Mouse (Mus musculus) embryonic facial prominence, embryonic 14.5 days (tissue): ENCODE results near the gene Donson. TPM values are rescaled to one million over a fixed set of nuclear protein-coding genes. Genes with fewer than 3 reads are reported as not detected.
A peak's percentile ranks its signal among the peaks of the same experiment; 100 is the strongest.

Source experiments
- ATAC-seq: fragments of 200-750 bp; cut with Nextera tagmentation; 2 replicates; pipeline ENCODE4 v1.8.0; 2017; ENCODE audit warnings: low read depth, moderate number of reproducible peaks, moderate TSS enrichment
- DNase-seq: peaks from one replicate; pipeline ENCODE4 v3.0.0-alpha.2; 2015; ENCODE audit warnings: low spot score
- H3K27ac ChIP-seq: fragments of 300-500 bp; sonication (generic); replicated peaks from 2 replicates; pipeline ENCODE4 v1.5.1; 2014; ENCODE audit warnings: low read depth, mild to moderate bottlenecking, low read length, moderate library complexity
- H3K27me3 ChIP-seq: fragments of 300-500 bp; sonication (generic); replicated peaks from 2 replicates; pipeline ENCODE4 v1.6.1; 2014; ENCODE audit warnings: low read length; ENCODE audit not compliant: control insufficient read depth, insufficient read depth
- H3K36me3 ChIP-seq: fragments of 300-500 bp; sonication (generic); 2 replicates; pipeline ENCODE4 v1.6.1; 2014; ENCODE audit warnings: low read length, mixed read lengths; ENCODE audit not compliant: control insufficient read depth, insufficient read depth
- H3K4me1 ChIP-seq: fragments of 300-500 bp; sonication (generic); 2 replicates; pipeline ENCODE4 v1.6.1; 2014; ENCODE audit warnings: antibody characterized with exemption, low read length; ENCODE audit not compliant: control insufficient read depth, insufficient read depth
- H3K4me2 ChIP-seq: fragments of 300-500 bp; sonication (generic); 2 replicates; pipeline ENCODE4 v1.6.1; 2014; ENCODE audit warnings: low read depth, mild to moderate bottlenecking, low read length, moderate library complexity, mixed read lengths
- H3K4me3 ChIP-seq: fragments of 300-500 bp; sonication (generic); 2 replicates; pipeline ENCODE4 v1.5.1; 2014; ENCODE audit warnings: low read depth, mild to moderate bottlenecking, low read length
- H3K9ac ChIP-seq: fragments of 300-500 bp; sonication (generic); 2 replicates; pipeline ENCODE4 v1.6.1; 2014; ENCODE audit warnings: low read depth, mild to moderate bottlenecking, low read length, moderate library complexity, mixed read lengths
- H3K9me3 ChIP-seq: fragments of 300-500 bp; sonication (generic); 2 replicates; pipeline ENCODE4 v1.6.1; 2016; ENCODE audit warnings: low read length; ENCODE audit not compliant: control insufficient read depth
- WGBS: fragments of 180-500 bp; shearing (Covaris S2); extraction: QIAGEN DNeasy Blood & Tissue Kit; methylation state at CpG from one replicate; pipeline ENCODE4 v1.1.7; 2014; 5-methylcytosine and 5-hydroxymethylcytosine counted together
- polyA plus RNA-seq: library from polyadenylated mRNA; unstranded; fragments of >200 nt; fragmentation: Nextera tagmentation; extraction: Ambion mirVana; gene quantifications from 2 replicates; pipeline ENCODE4 v1.2.1, GENCODE M21; 2014

Donson gene
- polyA plus RNA-seq, 1 experiment from 2014 or later = 17.8 TPM

DNA sequence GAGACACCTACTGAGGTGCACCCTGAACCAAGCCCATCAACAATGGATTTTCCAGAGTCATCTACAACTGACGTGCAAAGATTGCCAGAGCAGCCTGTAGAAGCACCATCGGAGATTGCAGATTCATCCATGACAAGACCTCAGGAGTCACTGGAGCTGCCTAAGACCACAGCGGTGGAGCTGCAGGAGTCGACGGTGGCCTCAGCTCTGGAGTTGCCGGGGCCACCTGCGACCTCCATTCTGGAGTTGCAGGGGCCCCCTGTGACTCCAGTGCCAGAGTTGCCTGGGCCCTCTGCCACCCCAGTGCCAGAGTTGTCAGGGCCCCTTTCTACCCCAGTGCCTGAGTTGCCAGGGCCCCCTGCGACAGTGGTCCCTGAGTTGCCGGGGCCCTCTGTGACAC lies 33.3 kb downstream of the Donson start:
- Histone ChIP-seq H3K4me3 (no peak overlapping the region), H3K9me3 (peaks cover 9% of the 10 kb centered on the region; the same call in 1 of the 2 replicates), H3K36me3 (peaks cover 89% of the 10 kb centered on the region), H3K27me3 (no peaks in the 10 kb centered on the region), H3K4me1 (no peaks in the 10 kb centered on the region; the same call in 1 of the 2 replicates), H3K4me2 (no peak overlapping the region), H3K27ac (no peak overlapping the region), H3K9ac (no peak overlapping the region)
- 93% methylated on average over 9 of the region's 9 CpGs for WGBS
- no peak for DNase-seq
- ATAC-seq = no peak

DNA sequence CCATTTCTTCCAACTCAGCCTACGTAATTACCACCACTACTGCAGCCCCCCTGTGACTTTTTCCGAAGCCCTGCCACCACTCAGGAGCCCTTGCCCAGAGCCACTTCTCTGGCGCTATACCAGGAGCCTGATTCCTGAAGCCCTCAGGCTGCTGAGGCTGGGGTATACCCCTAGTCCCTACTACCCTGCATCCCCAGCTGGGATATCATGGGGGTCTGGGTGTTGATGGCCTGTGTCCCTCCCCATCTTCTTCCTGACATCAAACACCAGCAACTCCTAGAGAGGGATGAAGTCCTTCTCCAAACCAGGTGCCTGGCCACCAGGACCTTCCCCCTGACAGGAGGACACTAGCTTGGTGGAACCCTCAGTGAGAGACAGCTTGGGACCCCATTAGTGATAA lies 36.4 kb downstream of the Donson start:
- H3K36me3 ChIP-seq = peaks cover 58% of the 10 kb centered on the region
- no peak for ATAC-seq
- WGBS = 95% methylated on average over 3 of the region's 3 CpGs

GRCm38 (mm10) chr16:91649781-91650180 lies 38.8 kb downstream of the Donson start:
- Histone ChIP-seq H3K9me3 (no peaks in the 10 kb centered on the region), H3K9ac (no peak overlapping the region), H3K4me1 (peaks cover 4% of the 10 kb centered on the region), H3K4me2 (peak overlapping the region; percentile 23; the same call in 1 of the 2 replicates), H3K36me3 (peaks cover 34% of the 10 kb centered on the region), H3K27me3 (no peaks in the 10 kb centered on the region), H3K4me3 (no peak overlapping the region), H3K27ac (no peak overlapping the region)
- ATAC-seq (no peak), DNase-seq (no peak)

More for the DNA sequence above, 36.4 kb downstream of the Donson start:
- no peak overlapping the region for H3K9ac ChIP-seq
- H3K4me1 ChIP-seq = peaks cover 4% of the 10 kb centered on the region
- no peak overlapping the region for H3K4me2 ChIP-seq
- no peak overlapping the region for H3K27ac ChIP-seq
- H3K9me3 ChIP-seq = no peaks in the 10 kb centered on the region
- H3K27me3 ChIP-seq = no peaks in the 10 kb centered on the region
- DNase-seq = no peak
- H3K4me3 ChIP-seq = no peak overlapping the region

DNA sequence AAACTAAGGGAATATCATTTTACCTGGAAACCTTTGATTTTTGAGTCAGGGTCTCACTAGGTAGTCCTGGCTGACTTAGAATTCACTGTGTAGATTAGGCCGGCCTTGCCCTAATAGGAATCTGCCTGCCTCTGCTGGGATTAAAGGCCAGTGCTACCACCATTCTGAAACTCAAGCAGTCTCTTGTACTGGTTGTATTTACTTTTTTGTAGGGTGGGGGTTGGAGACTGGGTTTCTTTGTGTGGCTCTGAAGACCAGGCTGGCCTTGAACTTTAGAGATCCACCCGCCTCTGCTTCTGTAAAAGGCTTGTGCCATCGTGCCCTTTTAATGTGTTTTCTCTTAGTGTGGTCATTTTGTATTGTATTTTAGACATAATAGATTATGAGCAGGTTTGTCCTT lies 39.3 kb downstream of the Donson start:
- peak overlapping the region; percentile 25; the same call in 1 of the 2 replicates for H3K9ac ChIP-seq

GRCm38 (mm10) chr16:91648220-91648550 lies 40.4 kb downstream of the Donson start:
- peak; percentile 69 for ATAC-seq
- H3K9ac ChIP-seq = peak overlapping the region; percentile 89
- WGBS = under 1% methylated on average over 25 of the region's 25 CpGs

More for the DNA sequence above, 39.3 kb downstream of the Donson start:
- H3K9me3 ChIP-seq = no peaks in the 10 kb centered on the region
- peaks cover 4% of the 10 kb centered on the region for H3K4me1 ChIP-seq
- 60% methylated on average over 3 of the region's 3 CpGs for WGBS
- H3K36me3 ChIP-seq = peaks cover 29% of the 10 kb centered on the region
- H3K4me3 ChIP-seq = peak overlapping the region; percentile 77
- H3K4me2 ChIP-seq = peak overlapping the region; percentile 70
- H3K27ac ChIP-seq = no peak overlapping the region
- no peaks in the 10 kb centered on the region for H3K27me3 ChIP-seq
- DNase-seq = no peak
- ATAC-seq = no peak

GRCm38 (mm10) chr16:91647461-91648219 lies 40.9 kb downstream of the Donson start, which contains the start of gene Son:
Son (plus strand) TSS chr16:91647506.
- WGBS = under 1% methylated on average over 62 of the region's 70 CpGs
- H3K36me3 ChIP-seq = peaks cover 25% of the 10 kb centered on the region
- H3K27me3 ChIP-seq = no peaks in the 10 kb centered on the region
- peak within 1 kb of the TSS; percentile 76 for H3K4me2 ChIP-seq
- DNase-seq (peak; percentile 99), ATAC-seq (peak; percentile 96)
- peak within 1 kb of the TSS; percentile 97 for H3K27ac ChIP-seq
- H3K4me1 ChIP-seq = peaks cover 4% of the 10 kb centered on the region
- H3K4me3 ChIP-seq = peak within 1 kb of the TSS; percentile 77
- peak within 1 kb of the TSS; percentile 89 for H3K9ac ChIP-seq
- no peaks in the 10 kb centered on the region for H3K9me3 ChIP-seq

More at GRCm38 (mm10) chr16:91648220-91648550, 40.4 kb downstream of the Donson start:
- Histone ChIP-seq H3K36me3 (peaks cover 22% of the 10 kb centered on the region), H3K4me2 (peak overlapping the region; percentile 70), H3K9me3 (no peaks in the 10 kb centered on the region), H3K27me3 (no peaks in the 10 kb centered on the region), H3K27ac (peak overlapping the region; percentile 97), H3K4me1 (peaks cover 4% of the 10 kb centered on the region), H3K4me3 (peak overlapping the region; percentile 77)
- DNase-seq = peak; percentile 73

DNA sequence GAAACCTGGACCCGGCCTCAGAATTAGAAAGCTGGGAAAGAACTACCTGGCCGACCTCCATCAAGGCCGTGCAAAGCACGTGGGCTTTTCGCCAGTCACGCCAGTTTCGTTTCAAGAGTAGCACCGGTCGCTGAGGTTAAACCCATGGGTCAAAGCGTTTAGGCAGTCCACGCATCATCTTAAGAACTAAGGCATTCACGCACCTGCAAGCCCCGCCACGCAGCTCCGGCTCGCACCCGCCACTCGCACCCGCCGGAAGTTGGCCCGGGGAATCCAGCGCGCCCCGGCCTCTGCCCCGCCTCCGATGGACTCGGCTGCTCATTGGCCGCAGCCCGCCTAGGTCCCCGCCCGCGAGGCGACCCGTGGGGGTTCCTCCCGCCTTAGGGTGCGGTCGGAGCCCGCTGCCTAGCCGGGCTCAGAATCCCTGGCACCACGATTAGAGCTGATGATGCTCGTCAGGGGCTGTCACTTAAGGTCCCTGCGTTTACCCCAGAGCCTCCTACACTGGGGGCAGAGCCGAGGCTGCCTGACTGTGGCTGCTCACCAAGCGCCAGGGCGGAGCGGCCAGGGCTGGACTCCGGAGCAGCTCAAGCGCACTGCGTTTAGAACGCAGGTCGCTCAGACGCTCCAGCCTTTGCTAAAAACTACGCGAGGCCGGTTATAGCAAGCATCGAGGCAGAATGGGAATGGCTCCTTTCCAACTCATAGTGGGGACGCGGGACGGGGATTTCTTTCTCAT lies 41.7 kb downstream of the Donson start, which contains the start of gene Gart:
Gene Gart, minus strand, starts transcription at position 272 of the 739 bp plus-strand sequence.
- H3K9me3 ChIP-seq = no peaks in the 10 kb centered on the region
- H3K27ac ChIP-seq = peak within 1 kb of the TSS; percentile 97
- peak within 1 kb of the TSS; percentile 77 for H3K4me3 ChIP-seq
- no peaks in the 10 kb centered on the region for H3K27me3 ChIP-seq
- peak within 1 kb of the TSS; percentile 76 for H3K4me2 ChIP-seq
- peaks cover 25% of the 10 kb centered on the region for H3K36me3 ChIP-seq
- peak; percentile 97 for DNase-seq
- under 1% methylated on average over 37 of the region's 59 CpGs for WGBS
- ATAC-seq = peak; percentile 91
- peaks cover 4% of the 10 kb centered on the region for H3K4me1 ChIP-seq
- peak within 1 kb of the TSS; percentile 89 for H3K9ac ChIP-seq

- Histone ChIP-seq H3K4me1 (peaks cover 4% of the 10 kb centered on the region), H3K27ac (peak overlapping the region; percentile 97), H3K27me3 (no peaks in the 10 kb centered on the region), H3K9me3 (no peaks in the 10 kb centered on the region), H3K36me3 (peaks cover 26% of the 10 kb centered on the region), H3K4me3 (peak overlapping the region; percentile 77), H3K9ac (peak overlapping the region; percentile 89), H3K4me2 (peak overlapping the region; percentile 76)
- WGBS = under 1% methylated on average over 11 of the region's 11 CpGs
- peak; percentile 20 for DNase-seq
- ATAC-seq = no peak
Measured at GRCm38 (mm10) chr16:91645995-91646602, 42.5 kb downstream of the Donson start.
